In genomic region chr1:66900946-66901345, GRCm38 (mm10) we compare ENCODE assay signal across 18 mouse cellular contexts. TPM values are rescaled to one million over a fixed set of nuclear protein-coding genes. Genes with fewer than 3 reads are reported as not detected.
DNase-seq lines count a peak whose midpoint lies in the region; ATAC-seq and TF ChIP-seq lines count a peak whose summit lies in the region.
"Had no signal": no experiment of that assay in that cellular context is flagged by ENCODE, and none has a peak within 500 bp of the region (broad histone marks: within the 10 kb centered on the region; RNA-seq: fewer than 3 reads in every experiment).

No protein-coding gene starts in this region.

- WGBS in liver, embryonic 15.5 days (ENCODE audit: insufficient replicate concordance) = 66% methylated on average over 4 of the region's 4 CpGs
- WGBS in thymus, adult 2 months = 97% methylated on average over 4 of the region's 4 CpGs

- H3K9me3 ChIP-seq in liver, embryonic 15.5 days (replicated peaks) = no peaks in the 10 kb centered on the region
- H3K9me3 ChIP-seq: embryonic facial prominence, embryonic 15.5 days; kidney, embryonic 15.5 days; midbrain, embryonic 12.5 days had no signal

- no peak overlapping the region for H3K4me3 ChIP-seq in liver, embryonic 15.5 days (replicated peaks)
- H3K4me3 ChIP-seq in thymus, adult 2 months (ENCODE audit: control insufficient read depth, insufficient read depth, low read length) = no peak overlapping the region
- H3K4me3 ChIP-seq: embryonic facial prominence, embryonic 15.5 days; kidney, embryonic 15.5 days; midbrain, embryonic 12.5 days; myocyte had no signal

- ATAC-seq in liver, embryonic 15.5 days (ENCODE audit: insufficient read depth) = peak; percentile 52; the same call in 1 of the 2 replicates
- no peak for ATAC-seq in erythroid progenitor cell, adult 5-6 weeks (replicated peaks; ENCODE audit: low FRiP score, poor library complexity, severe bottlenecking)
- ATAC-seq: forebrain, embryonic 14.5 days had no signal

- H3K4me2 ChIP-seq in liver, embryonic 15.5 days = no peak overlapping the region
- H3K4me2 ChIP-seq: embryonic facial prominence, embryonic 15.5 days; kidney, embryonic 15.5 days; midbrain, embryonic 12.5 days had no signal

- peak; percentile 36 for DNase-seq in NIH3T3 (ENCODE audit: low read depth)
- DNase-seq in gonadal fat pad, adult 2 months (ENCODE audit: low read depth) = peak; percentile 26
- peak; percentile 77 for DNase-seq in lung, postnatal 36 days
- no peak for DNase-seq in right cerebral cortex, postnatal 10 days (ENCODE audit: low spot score in 2 of 2)
- DNase-seq in thymus, adult 2 months = no peak
- no peak for DNase-seq in adrenal gland, adult 2 months
- DNase-seq: adrenal gland, adult 8-10 months; cerebellum, adult 9-10 months; heart, postnatal 36 days; thymus, adult 18-20 months had no signal

- H3K27me3 ChIP-seq in liver, embryonic 15.5 days = no peaks in the 10 kb centered on the region
- H3K27me3 ChIP-seq in thymus, adult 2 months (ENCODE audit: control insufficient read depth, insufficient read depth, low read length) = no peaks in the 10 kb centered on the region
- H3K27me3 ChIP-seq: embryonic facial prominence, embryonic 15.5 days; kidney, embryonic 15.5 days; midbrain, embryonic 12.5 days had no signal

- TF ChIP-seq CTCF in thymus, adult 2 months (IDR thresholded peaks at IDR 0.05; ENCODE audit: borderline replicate concordance, control insufficient read depth, extremely low read depth, insufficient read depth, low read length, poor library complexity) = no peak

- H3K27ac ChIP-seq in liver, embryonic 15.5 days (replicated peaks) = no peak overlapping the region
- H3K27ac ChIP-seq in thymus, adult 2 months (ENCODE audit: control insufficient read depth, insufficient read depth, low read length) = no peak overlapping the region
- H3K27ac ChIP-seq: embryonic facial prominence, embryonic 15.5 days; kidney, embryonic 15.5 days; midbrain, embryonic 12.5 days had no signal

- H3K36me3 ChIP-seq in liver, embryonic 15.5 days (replicated peaks) = no peaks in the 10 kb centered on the region
- H3K36me3 ChIP-seq in thymus, adult 2 months (ENCODE audit: control insufficient read depth, insufficient read depth, low read length) = no peaks in the 10 kb centered on the region
- H3K36me3 ChIP-seq: embryonic facial prominence, embryonic 15.5 days; kidney, embryonic 15.5 days; midbrain, embryonic 12.5 days had no signal

- 0 out of 2 replicates have a peak, but pooled peaks cover 1% of the 10 kb centered on the region for H3K4me1 ChIP-seq in liver, embryonic 15.5 days (replicated peaks)
- peaks cover 11% of the 10 kb centered on the region for H3K4me1 ChIP-seq in thymus, adult 2 months (replicated peaks; ENCODE audit: control insufficient read depth, insufficient read depth, low read length)

- H3K9ac ChIP-seq in liver, embryonic 15.5 days = no peak overlapping the region
- H3K9ac ChIP-seq: embryonic facial prominence, embryonic 15.5 days; kidney, embryonic 15.5 days; midbrain, embryonic 12.5 days had no signal

- no peak for TF ChIP-seq POLR2A in thymus, adult 2 months (IDR thresholded peaks at IDR 0.05; ENCODE audit: control insufficient read depth, extremely low read depth, insufficient read depth, low read length, poor library complexity)

RNA-seq across cellular contexts. Expression of gene Acadl, which starts 37.9 kb away (rescaled TPM):
- polyA plus RNA-seq in gonadal fat pad, adult 2 months (2012; rRNA removed) = 32.3 and 45.6 TPM in 2 replicates
- polyA plus RNA-seq in liver, embryonic 15.5 days (2015; fragmentation: Nextera tagmentation; extraction: Ambion mirVana) = 140 and 145 TPM in 2 replicates
- polyA plus RNA-seq in thymus, adult 2 months (2012; rRNA removed) = 28.9 and 29.2 TPM in 2 replicates
- 100 to 1,000 TPM; 531 to 670 TPM for total RNA-seq in adrenal gland, adult 2 months (2021)
- 37.4 and 41.0 TPM in 2 replicates for polyA plus RNA-seq in adrenal gland, adult 2 months (2012; rRNA removed)
- total RNA-seq in erythroid progenitor cell, adult 5-6 weeks (2015; ENCODE audit: low replicate concordance) = 88.9 and 90.1 TPM in 2 replicates
- 59.4 and 85.7 TPM in 2 replicates for total RNA-seq in erythroid progenitor cell, adult 5-6 weeks (2017; ENCODE audit: low replicate concordance)

RNA-seq across cellular contexts. Expression of gene Myl1, which starts 44.3 kb away (rescaled TPM):
- 12.5 and 15.6 TPM in 2 replicates for polyA plus RNA-seq in gonadal fat pad, adult 2 months (2012; rRNA removed)
- polyA plus RNA-seq in liver, embryonic 15.5 days (2015; fragmentation: Nextera tagmentation; extraction: Ambion mirVana) = 37.2 and 72.1 TPM in 2 replicates
- polyA plus RNA-seq in thymus, adult 2 months (2012; rRNA removed) = 3.7 and 4.0 TPM in 2 replicates
- total RNA-seq in adrenal gland, adult 2 months (2021) = 10 to 100 TPM; 20.4 to 22.5 TPM
- 0.58 and 0.95 TPM in 2 replicates for polyA plus RNA-seq in adrenal gland, adult 2 months (2012; rRNA removed)
- total RNA-seq in erythroid progenitor cell, adult 5-6 weeks (2015; ENCODE audit: low replicate concordance) = not detected in 2 replicates
- total RNA-seq in erythroid progenitor cell, adult 5-6 weeks (2017; ENCODE audit: low replicate concordance) = not detected in 2 replicates
- total RNA-seq: ES-E14 had no signal

Comparison
In these comparisons a context has a peak if more than half of its experiments do, and no peak if none do; other contexts are left out.
1. DNase-seq: peak in NIH3T3 (single experiment), gonadal fat pad, adult 2 months (single experiment) and lung, postnatal 36 days (single experiment); none in right cerebral cortex, postnatal 10 days (0 of 2), thymus, adult 2 months (single experiment) and adrenal gland, adult 2 months (single experiment).